Mouse (Mus musculus): ENCODE results near the gene Krt75.
"Not testable (repeated sequence)": the region's sequence is repeated elsewhere in the genome, so short reads cannot be mapped to it uniquely, and the experiment has no call there.

Gene Krt75

DNA sequence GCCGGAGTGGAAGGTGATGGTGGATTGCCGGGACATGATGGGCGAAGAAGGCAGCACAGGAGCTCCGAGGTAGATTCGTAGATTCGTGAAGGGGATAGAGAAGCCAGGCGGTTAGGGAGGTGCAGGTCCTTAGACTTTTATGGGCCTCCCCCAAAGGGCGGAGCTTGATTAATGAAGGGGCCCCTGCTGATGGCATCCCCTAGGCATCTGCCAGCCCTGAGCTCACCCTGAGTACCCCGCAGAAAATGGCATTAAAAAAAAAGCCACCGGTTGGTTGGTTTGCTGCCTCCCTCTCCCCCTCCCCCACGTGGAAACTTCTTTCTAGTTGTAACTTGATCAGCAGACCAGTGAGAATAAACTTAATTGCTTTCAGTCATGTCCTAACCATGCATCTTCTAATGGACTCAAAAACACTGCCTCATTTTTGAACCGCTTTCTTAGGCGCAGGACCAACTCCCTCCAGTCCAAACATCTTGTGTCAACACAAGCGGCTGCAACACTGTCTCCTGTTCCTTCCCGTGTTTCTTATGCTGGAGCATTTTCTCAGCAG is at the start of gene Krt75:
Gene Krt75 (minus strand): TSS at position 109 of the 550 bp plus-strand sequence.
- DNase-seq: no peak

GRCm38 (mm10) chr15:101599123-101599522 is 25.4 kb upstream of the Krt75 start:
- no peak for DNase-seq

GRCm38 (mm10) chr15:101588216-101588615 is 14.5 kb upstream of the Krt75 start:
- DNase-seq: peak in 1 of 2 experiments; percentile 26

GRCm38 (mm10) chr15:101584456-101584855 is 10.8 kb upstream of the Krt75 start:
- DNase-seq: no peak

- DNase-seq: no peak
Observed at GRCm38 (mm10) chr15:101583211-101583965, 9.7 kb upstream of the Krt75 start.

DNA sequence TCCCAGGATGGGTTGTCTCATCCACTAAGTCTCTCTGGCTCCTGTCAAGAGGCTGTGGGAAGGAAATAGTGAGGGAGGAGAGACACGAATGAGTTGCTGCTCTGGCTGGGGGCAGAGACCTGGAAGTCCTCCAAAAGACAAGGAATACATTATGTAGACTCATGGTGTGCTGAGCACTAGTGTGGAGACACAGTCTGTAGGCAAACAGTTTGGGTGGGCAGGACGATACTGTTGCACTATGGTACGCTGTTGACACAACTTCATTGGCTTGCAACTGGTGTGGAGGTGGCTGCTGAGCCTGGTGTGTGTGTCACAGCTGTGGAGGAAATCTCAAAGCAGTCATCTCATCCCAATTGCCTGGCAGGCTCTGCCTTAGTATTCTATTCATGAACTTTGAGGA is 8.0 kb upstream of the Krt75 start:
- DNase-seq: no peak

GRCm38 (mm10) chr15:101575506-101575905 is 1.8 kb upstream of the Krt75 start:
- DNase-seq: no peak

- peak in 1 of 2 experiments; percentile 39 for DNase-seq
Observed at GRCm38 (mm10) chr15:101567780-101568179, 5.9 kb downstream of the Krt75 start.

DNA sequence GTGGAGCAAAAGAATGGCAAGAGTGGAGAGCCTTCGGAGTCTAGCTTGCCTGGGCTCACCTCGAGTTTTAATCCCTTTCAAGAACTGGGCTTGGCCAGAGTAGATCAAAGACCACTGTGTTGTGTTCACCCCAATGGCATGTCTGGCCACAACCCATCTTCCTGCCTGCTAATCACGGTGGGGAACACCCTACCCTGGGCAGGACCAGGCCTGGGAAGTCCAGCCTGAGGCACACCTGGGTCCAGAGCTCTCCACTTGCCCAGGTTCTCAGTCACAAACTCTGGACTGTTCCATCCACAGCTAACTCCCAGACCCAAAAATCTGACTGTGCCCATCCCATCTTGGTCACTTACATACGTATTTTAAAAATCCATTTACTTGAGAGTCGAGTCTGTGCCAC is 10.9 kb downstream of the Krt75 start, which contains the start of gene Krt90:
Gene Krt90 (minus strand): TSS at position 101 of the 400 bp plus-strand sequence.
- no peak for DNase-seq

DNA sequence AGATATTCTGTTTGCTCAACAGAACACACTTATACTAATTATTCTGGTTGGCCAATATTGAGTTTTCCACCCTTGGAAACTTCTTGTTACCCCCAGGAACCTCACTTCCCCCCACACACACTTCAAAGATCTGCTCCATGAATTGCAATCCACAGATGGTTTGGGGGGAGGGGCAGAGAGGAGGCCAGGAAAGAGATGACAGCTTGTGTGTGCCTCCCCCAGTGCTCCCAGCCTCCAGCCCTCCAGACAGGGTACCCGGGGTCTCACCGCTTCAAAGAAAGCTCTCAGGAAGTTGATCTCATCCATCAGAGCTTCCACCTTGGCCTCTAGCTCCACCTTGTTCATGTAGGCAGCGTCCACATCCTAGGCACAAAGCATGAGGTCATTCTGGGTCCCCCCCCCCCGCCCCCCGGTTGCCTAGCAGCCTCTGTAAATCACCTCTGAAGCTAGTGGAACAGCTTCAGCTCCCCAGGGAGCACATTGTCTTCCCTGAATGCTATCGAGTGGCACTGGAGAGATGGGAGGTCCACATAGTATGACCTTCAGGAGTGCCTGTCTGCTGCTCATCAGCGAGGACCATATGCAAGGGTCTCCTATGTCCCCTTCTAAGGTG is 15.6 kb downstream of the Krt75 start:
- no peak for DNase-seq

- peak; percentile 10 to 54 for DNase-seq
Observed at GRCm38 (mm10) chr15:101553169-101553568, 20.5 kb downstream of the Krt75 start.

GRCm38 (mm10) chr15:101552188-101552587 is 21.5 kb downstream of the Krt75 start:
- no peak for DNase-seq

GRCm38 (mm10) chr15:101550567-101550966 is 23.1 kb downstream of the Krt75 start, which contains the start of gene Krt82:
Gene Krt82, minus strand, starts transcription at chr15:101550667.
- no peak for DNase-seq

- DNase-seq: no peak
Observed at GRCm38 (mm10) chr15:101544478-101544877, 29.2 kb downstream of the Krt75 start.

DNA sequence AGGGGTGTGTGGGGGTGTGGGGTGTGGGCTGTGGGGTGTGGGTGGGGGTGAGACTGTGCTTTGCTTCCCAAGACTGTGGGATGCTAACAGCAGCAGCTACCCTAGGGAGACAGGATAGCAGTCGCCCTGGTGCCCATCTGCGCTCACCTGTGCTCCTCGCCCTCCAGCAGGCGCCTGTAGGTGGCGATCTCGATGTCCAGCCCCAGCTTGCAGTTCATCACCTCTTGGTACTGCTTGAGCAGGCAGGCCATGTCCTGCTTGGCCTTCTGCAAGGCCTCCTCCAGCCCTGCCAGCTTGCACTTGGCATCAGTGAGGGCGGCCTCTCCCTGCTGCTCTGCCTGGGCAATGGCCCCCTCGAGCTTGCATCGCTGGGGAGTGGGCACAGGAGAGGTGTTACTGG is 31.2 kb downstream of the Krt75 start:
- DNase-seq: peak in 1 of 2 experiments; percentile 33

GRCm38 (mm10) chr15:101538580-101538900 is 35.2 kb downstream of the Krt75 start:
- DNase-seq: no peak

- DNase-seq: peak in 1 of 2 experiments; percentile 15
Observed at GRCm38 (mm10) chr15:101537864-101538579, 35.7 kb downstream of the Krt75 start.

DNA sequence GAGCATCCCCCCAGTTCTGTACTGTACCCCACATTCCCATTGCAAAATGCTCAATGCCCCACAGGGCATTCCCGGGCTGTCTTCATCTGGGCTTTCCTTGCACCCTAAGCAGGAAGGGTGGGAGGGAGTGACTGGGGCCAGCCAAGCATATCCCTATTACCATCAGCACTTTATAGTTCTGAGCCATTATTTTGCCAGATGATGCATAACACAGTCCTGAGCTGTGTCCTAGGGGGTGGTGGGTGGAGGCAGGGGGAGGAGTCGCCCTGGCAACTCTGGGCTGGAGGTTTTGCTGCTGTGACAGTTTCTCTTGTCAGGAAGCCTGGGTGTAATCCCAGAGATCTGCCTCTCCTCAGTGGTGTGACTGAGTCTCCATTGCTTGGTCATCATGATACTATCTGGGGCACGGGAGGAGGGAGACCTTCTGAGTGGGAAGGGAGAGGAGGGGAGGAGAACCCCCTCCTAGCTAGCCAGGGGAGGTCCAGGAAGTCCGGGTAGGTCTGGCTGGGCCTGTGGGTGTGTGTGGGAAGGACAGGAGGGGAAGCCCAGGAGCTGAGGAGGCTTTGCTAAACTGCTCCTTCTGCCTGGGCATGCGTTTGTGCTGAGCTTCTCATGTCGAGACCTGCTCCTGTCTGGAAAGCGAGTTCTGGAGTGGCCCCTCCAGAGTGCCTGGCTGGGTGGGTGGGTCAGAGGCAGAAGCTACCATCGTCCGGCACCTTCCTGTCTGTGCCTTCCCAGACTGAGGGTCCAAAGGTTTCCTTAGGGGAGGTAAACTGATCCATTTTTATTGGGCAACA is 37.5 kb downstream of the Krt75 start:
- DNase-seq: no peak

- DNase-seq: no peak
Observed at GRCm38 (mm10) chr15:101532720-101533119, 41.0 kb downstream of the Krt75 start, which contains the start of gene Krt84. Gene Krt84, minus strand, starts transcription at chr15:101532820.

DNA sequence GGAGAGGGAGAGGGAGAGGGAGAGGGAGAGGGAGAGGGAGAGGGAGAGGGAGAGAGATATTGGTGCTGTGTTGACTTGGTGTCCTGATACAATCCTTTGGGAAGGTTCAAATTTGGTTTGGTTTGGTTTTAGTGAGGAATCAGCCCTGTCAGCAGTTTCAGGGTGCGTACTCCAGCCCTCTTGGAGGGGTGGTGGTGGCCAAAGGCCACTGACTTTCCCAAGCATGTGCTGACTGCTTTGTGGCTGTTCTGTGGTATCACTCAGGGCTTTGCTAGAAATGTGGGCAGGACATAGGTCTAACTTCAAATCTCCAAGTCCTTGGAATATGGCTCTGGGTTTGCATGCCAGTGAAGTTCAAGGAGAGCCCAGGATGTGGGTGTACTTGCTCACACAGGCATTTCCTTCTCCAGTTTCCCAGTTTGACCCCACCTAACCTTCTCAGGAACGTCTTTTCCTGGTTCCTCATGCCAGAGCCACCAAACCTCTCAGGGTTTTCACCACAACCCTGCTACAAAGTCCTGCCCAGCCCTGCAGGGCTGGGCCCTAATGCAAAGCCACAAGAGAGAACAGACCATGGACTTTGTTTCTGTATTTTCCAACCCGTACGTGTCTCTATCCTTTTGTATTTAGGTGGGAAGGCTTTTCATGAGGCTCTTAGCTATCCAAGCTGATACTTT is 51.0 kb downstream of the Krt75 start:
- peak; percentile 51 to 61 for DNase-seq

DNA sequence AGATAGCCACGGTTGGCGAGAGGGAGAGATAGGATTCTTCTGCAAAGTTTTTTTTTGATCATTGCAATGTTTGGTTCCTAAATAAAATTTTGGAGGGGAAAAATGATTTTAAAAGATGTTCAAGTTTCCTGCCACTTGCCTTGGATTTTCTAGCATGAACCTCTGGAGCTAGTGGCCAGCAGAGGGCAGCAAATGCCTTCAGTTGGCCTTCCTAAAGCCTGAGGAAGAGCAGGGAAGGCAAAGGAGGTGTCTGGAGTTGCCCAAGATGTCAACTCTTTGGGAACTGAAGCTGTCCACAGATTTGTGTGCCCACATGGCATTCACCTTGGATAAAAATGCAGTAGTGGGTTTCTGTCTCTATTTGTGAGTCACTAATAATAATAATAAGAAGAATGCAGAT is 53.9 kb downstream of the Krt75 start:
- peak; percentile 72 to 92 for DNase-seq

GRCm38 (mm10) chr15:101517161-101517560 is 56.5 kb downstream of the Krt75 start, which contains the start of gene Gm49425:
Gene Gm49425, minus strand, starts transcription at chr15:101517261.
- not testable (repeated sequence) for DNase-seq
